ENCODE assay signal across 8 mouse cellular contexts in the genomic region with DNA sequence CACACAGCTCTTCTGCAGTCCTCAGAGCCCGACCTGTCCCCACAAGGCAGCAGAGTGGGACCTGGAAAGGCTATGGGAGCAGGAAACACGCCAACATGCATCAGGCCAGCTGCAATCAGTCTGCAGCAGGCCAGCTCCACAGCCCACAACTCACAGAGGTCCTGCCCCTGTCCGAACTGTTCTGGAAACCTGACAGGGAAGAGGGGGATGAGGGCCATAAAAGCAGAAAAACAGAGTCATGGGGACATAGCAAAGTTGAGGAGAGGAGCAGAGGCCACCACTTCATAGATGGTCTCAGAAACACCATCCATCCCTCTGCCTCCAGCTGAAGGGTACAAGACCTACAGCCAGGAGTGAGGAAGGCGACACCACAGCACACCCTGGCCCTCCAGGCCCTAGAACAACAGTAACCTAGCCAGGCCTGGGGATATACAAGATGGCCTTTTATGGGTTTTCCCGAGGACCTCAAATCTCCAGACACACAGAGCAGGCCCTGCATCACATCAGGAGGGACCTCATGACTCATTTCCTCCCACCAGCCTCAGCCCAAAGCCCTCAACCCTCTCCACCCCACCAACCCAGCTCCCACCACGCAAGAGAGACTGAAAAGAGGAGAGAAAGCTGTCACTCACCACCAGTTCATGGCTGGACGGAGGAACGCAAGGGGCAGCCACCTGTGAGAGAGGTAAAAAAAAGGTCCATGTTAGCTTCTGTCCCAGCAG.
DNase-seq lines count a peak whose midpoint lies in the region; ATAC-seq and TF ChIP-seq lines count a peak whose summit lies in the region.
"Had no signal": no experiment of that assay in that cellular context is flagged by ENCODE, and none has a peak within 500 bp of the region (broad histone marks: within the 10 kb centered on the region; RNA-seq: fewer than 3 reads in every experiment).

No protein-coding gene starts in this region.

- peaks cover 2% of the 10 kb centered on the region; the same call in 1 of the 2 replicates for H3K36me3 ChIP-seq in limb, embryonic 15.5 days

- H3K4me3 ChIP-seq in brown adipose tissue, adult 24 weeks (ENCODE audit: insufficient read depth, low read depth, low read length): no peak overlapping the region
- no peak overlapping the region for H3K4me3 ChIP-seq in limb, embryonic 15.5 days
- H3K4me3 ChIP-seq in layer of hippocampus, adult 2 months: no peak overlapping the region

- 40% methylated on average over 8 of the region's 8 CpGs for WGBS in limb, embryonic 15.5 days

- TF ChIP-seq CTCF in layer of hippocampus, adult 2 months (conservative IDR thresholded peaks at IDR 0.05): no peak

- H3K9me3 ChIP-seq in limb, embryonic 15.5 days: no peaks in the 10 kb centered on the region

- H3K9ac ChIP-seq in limb, embryonic 15.5 days: no peak overlapping the region

- H3K4me2 ChIP-seq in limb, embryonic 15.5 days: no peak overlapping the region

- DNase-seq in 416B (ENCODE audit: low read depth): peak; percentile 61
- DNase-seq in layer of hippocampus, adult 2 months (ENCODE audit: low spot score in 2 of 2): no peak
- no peak for DNase-seq in layer of hippocampus, adult 8-10 months (ENCODE audit: low spot score in 2 of 2)
- DNase-seq in cerebellum, adult 11-12 months: no peak
- DNase-seq: layer of hippocampus, postnatal 36 days had no signal

- ATAC-seq in hematopoietic stem cell, adult 5-6 weeks (replicated peaks in 1 of 2; ENCODE audit: insufficient read depth in 1 of 2, low FRiP score in 2 of 2, low TSS enrichment in 1 of 2, low read depth in 1 of 2, poor library complexity in 2 of 2, severe bottlenecking in 2 of 2): peak; percentile 23 to 26; a peak in 2 of 4 replicates
- ATAC-seq in limb, embryonic 15.5 days (ENCODE audit: insufficient number of reproducible peaks, low FRiP score, low TSS enrichment, low read depth): no peak

- no peaks in the 10 kb centered on the region for H3K27me3 ChIP-seq in limb, embryonic 15.5 days

- peaks cover 72% of the 10 kb centered on the region for H3K4me1 ChIP-seq in brown adipose tissue, adult 24 weeks (ENCODE audit: control insufficient read depth, insufficient read depth, insufficient read length, low read length)
- peaks cover 58% of the 10 kb centered on the region for H3K4me1 ChIP-seq in limb, embryonic 15.5 days

- H3K27ac ChIP-seq in brown adipose tissue, adult 24 weeks (replicated peaks; ENCODE audit: low read depth, low read length): peak overlapping the region; percentile 79
- H3K27ac ChIP-seq in limb, embryonic 15.5 days: peak overlapping the region; percentile 24; the same call in 1 of the 2 replicates
- H3K27ac ChIP-seq in layer of hippocampus, adult 2 months: no peak overlapping the region
